Mouse (Mus musculus) kidney, postnatal 4 days (tissue): Measurements from ENCODE around the gene Olfr370.

Experiments used
- DNase-seq, 2 experiments: peaks; one replicate each; pipeline ENCODE4 v3.0.0; 2021; ENCODE audit warnings: mixed read lengths in 2 of 2

Olfr370 gene

DNA sequence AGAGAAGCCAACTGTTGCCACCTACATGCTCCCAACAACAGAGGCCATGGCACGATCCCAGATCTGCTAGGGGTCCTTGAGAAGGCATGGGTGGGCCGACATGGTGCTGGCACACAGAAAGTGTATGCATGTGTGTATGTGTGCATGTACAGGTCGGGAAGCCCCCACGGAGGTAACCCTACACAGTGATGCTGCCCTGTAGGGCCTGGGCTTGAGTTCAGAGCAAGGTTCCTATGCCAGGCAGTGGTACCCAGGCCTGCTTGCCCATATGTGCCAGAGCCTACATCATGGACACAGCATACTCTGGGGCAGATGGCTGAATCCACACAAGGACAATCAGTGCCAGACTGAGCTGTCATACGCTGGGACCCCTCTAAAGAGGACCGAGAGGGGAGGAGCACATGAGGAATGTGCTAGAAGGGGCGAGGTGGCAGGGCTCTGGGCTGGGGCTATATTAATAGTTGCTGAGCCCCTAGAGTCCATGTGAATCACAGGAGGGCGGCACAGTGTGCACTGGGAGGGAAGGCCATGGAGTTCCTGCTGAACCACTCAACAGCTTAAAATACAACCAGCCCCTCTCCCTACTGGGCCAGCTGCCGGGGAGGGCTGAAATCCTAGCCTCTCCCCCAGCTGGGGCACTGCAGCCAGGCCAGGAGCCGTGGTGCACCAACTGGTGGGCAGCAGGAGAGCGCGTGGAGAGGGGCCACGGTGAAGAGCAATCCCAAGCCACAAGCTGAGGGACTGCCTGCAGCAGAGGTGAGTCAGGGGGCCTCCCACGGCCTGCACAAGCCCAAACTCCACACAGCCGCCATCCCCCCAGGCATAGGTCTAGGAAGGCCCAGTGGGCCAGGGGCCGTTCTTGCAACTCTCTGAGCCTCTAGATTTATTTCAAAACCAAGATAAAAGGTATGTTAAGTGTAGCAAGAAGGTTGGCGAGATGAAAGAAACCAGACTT is 40.3 kb downstream of the Olfr370 start:
- DNase-seq: no peak

DNA sequence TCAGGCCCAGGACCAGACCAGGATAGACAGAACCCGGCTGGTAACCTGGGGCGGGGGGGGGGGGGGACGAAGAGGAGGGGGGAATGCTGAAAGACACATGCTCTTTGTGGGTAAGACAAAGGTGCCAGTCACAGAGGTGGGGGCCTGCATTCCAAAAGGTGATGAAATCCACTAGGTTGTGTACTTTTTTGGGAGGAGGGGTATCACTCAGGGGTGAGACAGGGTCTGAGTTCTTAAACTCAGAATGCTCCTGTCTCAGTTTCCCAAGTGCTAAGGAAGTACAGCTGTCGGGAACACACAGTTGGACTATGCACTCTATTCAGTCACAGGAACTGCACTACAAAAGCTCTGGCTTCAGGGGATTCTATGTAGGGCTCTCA is 40.9 kb downstream of the Olfr370 start:
- no peak for DNase-seq

DNA sequence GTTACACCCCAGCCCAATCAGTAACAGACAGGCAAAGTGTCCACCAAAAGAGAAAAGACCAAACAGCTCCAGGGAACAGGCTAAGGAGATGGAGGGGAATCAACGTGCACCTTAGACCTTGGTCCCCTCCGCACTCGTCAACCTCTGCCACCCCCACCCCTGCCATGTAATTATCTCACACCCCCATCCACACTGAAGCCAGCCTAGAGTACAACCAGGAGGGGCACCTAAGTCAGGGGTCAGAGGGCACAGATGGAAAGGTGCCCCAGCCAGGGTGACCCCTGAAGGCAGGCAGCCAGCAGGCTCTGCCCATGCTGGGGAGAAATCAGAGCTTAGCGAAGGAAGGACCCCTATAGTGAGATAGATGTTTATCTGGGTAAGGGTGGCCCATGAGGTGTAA is 41.3 kb downstream of the Olfr370 start:
- DNase-seq: no peak

DNA sequence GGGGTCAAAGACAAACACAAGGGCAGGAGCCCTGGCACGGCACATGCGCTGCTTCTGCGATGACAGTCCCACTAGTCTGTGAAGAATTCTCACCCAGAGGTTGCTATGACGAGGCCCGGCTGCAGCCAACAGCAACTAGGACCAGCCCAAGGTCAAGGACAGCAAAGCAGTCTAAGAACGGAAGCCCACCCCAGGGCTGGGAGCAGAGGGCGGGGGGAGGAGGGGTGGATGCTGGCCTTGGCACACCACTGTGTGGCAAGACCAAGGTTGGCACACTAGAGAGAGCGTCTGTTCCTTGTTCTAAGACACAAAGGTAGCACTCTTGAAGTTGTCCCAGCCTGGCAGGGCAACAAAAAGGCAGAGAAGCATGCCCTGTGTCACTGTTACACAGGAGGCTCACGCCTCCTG is 41.8 kb downstream of the Olfr370 start:
- no peak for DNase-seq

DNA sequence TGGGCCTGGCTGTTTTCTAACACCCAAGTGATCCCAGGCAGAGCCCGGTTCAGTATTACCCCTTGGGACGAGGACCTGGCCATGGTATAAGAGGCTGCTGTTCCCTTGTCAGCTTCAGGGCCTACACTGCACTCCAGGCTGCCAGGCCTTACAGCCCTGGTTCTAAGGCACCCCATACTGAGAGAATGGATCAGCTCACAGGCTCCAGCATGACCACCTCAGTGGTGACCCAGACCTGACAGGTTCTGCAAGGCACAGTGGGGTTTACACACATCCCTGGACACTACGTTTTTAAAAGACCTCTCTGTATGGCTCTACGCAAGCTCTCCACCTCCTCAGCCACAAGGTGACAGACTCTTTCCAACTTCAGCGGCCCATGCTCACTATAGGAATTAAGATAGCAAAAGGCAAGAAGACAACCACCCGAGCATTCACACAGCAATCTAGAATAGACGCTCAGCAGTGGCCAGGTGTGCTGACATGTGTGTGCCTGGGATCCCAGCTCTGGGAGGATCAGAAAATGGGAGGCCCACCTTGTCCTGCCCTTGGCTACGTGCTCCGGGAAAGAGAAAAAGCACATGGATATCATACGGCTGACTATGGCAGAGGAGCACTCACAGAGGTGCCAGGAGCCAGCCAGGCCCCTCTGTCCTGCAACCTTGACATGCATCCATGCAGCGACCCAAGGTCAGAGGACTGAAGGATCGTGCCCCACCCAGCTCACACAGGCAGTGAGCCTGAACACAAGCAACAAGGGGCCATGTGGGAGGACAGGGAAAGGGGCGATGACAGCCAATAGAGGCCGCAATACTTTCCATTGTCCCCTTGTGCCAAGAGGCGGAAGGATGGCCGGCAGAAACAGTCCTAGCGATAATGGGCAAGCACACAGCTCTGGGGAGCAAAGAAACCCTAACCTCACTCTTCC is 42.8 kb downstream of the Olfr370 start:
- DNase-seq: no peak

DNA sequence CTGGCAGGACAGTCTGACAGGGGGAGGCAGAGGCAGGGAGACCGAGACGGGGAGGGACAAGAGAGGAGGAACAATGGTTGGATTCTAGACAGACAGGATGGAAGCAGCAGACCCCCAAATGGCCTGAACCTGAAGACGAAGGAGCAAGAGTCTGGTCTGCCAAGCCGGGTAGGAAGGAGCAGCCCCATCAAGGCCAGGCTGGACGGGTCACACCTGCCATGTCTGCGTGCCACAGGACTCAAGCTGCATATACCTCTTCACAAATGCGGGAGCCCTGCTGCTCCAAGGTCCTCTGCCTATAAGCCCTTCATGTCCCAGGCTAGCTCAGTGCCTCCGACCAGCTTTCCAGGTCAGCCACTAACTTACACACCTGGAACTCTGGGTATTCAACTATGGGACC is 44.1 kb downstream of the Olfr370 start:
- no peak for DNase-seq

DNA sequence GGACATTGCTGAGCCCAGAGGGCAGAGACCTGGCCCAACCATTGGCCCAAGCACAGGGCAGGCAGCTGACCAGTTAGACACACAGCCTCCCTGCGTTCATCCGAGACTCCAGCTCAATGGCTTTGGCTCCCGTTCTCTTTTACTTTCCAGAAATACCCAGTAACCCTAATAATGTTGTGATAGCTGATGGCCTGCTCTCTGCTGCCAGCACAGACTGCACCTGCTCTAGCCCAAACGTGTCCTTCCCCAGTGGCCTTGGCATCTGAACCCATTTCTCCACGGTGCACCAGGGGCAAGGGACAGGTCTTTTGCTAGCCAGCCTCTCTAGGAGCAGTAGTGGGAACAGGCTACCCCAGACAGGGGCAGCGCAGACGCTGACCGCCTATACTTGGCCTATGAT is 45.2 kb downstream of the Olfr370 start:
- no peak for DNase-seq

DNA sequence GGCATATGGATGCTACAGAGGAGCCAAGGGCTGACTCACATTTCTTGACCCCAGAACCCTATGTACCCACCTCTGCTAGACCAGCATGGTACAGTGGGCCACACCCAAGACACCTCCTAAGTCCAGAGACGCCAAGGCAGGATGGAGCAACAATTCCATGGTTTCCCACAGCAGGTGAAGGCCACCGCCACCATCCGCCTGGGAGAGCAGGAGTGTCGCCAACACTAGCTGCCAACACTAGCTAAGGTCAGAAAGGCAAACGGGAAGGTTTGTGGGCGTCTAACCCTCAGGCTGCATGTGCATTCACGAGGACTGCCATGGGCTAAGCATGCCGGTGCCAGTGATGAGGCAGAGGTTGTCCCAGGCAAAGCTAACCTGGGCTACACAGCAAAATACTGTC is 46.6 kb downstream of the Olfr370 start:
- DNase-seq: no peak

DNA sequence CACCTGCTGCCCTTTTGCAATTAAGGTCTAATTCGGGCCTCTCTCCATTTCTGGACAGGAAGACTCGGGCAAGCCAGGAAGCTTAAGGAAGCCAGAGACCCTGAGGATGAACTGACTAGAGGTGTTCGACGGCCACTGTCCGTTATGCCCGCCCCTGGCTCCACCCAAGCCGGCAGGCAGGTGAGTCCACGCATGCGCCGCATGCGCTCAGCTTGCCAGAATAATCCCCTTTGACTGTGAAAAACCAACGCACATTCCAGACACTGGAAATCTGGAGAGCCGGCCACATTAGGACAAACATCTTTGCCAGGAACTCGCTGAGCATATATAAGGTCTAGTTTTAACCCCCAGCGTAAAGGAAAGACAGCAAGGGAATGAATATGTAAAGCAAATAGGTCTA is 47.7 kb downstream of the Olfr370 start:
- DNase-seq: no peak

DNA sequence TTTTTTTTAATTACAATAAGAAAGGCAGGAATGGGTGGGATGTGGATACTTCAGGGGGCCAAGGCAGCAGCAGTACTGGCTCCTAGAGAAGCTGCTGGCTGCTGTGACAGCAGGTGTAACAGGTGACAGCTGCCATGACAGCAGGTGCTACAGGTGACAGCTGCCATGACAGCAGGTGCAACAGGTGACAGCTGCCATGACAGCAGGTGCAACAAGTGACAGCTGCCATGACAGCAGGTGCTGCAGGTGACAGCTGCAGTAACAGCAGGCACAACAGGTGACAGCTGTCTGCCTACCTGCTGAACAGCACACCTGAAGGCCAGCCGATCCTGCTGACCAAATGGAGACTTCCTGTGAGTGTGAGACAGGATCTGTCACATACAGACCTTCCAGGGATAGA is 49.2 kb downstream of the Olfr370 start:
- DNase-seq: no peak

DNA sequence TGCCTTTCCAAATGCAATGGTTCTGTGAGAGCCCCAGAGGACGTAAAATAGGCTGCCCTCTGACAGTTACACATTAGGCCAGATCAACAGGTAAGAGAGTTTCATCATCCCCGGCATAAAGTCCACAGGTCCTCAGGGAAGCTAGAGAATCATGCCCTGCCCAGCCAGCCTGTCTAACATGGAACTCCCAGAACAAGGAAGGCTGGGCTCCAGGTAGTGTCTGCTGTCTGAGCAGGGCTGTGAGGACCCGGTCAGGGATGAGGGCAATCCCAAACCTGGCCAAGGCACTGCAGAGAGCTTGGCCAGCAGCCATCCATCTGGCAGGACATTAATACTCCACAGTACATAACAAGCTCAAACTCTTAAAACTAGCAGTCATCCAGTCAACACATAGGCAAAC is 49.8 kb downstream of the Olfr370 start:
- DNase-seq: no peak

DNA sequence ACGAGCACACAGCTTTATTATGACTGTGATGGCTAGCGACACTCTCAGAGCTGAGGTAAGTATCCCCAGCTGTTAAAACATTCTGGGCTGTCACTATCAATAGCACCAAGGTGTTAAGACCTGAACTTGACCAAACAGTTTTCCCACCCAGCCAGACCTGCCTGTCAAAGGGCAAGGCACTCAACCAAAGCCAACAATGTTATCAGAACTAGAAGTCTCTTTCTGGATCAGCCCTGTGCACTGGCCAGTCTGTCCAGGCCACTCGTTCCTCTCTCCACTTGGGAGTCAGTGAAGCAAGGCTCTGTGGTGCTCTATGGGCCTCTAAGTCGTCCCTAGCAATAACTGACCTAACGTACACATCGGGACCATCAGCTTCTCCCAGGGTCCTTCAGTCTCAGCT is 52.1 kb downstream of the Olfr370 start:
- no peak for DNase-seq

DNA sequence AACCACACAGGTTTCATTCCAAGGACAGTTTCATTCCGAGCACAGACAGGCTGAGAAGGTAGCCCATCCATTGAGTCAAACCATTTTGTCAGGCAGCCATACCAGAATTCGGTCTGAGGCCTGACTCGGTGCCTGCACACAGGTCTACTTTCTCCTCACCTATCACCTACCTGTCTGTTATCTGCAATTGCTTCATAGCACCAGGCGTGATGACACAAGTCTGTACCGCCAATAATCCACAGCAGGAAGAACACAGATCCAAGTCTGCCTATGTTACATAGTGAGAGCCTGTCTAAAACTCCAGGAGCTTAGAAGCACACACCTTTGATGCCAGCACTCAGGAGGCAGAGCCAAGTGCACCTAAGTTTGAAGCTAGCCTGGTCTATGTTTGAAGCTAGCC is 53.3 kb downstream of the Olfr370 start:
- no peak for DNase-seq

DNA sequence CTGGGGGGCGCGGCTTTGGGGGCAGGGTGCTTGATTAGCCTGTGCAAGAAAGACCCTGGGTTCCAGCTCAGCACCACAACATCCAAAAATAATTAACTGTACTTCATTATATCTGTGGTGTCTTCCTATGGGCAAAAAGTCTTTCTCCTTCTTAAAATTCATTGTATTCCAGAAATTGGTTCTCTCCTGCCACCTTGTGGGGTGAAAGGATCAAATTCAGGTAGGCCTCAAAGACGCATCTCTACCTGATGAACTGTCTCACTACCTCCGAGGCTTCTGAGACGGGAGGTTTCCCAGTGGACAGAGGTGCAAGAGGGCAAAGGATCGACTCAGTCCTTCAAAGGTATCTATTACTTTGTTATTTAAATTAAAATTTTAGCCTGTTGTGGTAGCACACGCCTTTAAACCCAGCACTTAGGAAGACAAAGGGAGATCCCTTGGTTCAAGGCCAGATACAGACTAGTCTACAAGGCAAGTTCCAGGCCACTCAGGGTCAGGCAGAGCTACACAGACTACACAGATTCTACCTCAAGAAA is 55.0 kb downstream of the Olfr370 start:
- DNase-seq: no peak

DNA sequence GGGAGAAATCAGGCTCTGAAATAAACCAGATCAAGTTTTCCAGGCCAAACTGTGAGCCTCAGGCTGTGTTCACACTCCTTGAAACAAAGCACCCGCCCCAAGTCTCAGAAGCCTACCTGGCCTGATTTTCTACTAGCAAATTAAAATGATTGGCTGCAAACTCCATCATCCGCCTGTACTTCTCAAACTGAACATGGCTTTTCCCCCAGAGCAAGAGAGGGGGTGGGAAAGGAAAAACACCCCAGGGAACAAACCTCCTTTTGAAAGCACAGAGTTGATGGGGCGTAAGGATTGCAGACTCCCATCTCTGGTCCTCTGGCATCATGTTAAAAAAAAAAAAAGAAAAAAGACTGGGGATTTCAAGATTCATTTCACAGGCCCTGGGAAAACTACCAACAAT is 57.1 kb downstream of the Olfr370 start:
- DNase-seq: no peak

DNA sequence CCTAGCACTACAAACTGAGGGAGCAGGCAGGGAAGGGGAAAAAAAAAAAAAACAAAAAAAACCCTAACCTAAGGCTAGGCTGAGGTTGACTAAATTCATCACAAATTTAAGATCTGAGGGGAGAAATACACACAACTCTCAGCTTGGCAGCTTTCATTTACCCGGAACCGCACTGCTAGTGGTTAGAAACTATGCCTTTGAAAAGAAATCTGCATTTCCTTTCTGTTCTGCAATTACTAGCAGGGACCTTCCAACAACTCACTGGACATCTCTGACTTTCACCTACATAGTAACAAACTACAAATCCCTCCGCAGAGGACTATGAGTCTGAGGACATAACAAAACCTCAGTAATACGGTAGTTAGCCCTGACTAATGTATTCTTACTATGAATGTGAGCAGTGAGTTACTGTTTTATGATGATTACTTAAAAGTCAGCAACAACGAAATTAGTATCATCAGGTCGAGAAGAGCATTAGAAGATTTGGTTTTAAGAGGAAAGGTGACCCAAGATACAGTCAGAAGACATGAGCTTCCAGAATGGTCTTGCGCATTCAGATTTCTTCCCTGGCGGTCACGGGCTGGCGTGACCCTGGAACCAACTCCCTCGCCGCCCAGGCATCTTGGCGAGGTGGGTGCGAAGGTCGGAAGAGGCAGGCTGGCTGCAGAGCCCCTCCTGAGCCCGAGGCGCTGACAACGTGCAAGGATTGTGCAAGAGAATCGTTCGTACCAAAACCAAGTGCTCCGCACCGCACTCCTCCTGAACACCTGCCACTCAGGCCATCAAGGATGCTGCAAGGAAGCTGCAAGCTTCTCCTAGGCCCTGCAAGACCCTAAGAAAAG is 58.0 kb downstream of the Olfr370 start:
- no peak for DNase-seq

DNA sequence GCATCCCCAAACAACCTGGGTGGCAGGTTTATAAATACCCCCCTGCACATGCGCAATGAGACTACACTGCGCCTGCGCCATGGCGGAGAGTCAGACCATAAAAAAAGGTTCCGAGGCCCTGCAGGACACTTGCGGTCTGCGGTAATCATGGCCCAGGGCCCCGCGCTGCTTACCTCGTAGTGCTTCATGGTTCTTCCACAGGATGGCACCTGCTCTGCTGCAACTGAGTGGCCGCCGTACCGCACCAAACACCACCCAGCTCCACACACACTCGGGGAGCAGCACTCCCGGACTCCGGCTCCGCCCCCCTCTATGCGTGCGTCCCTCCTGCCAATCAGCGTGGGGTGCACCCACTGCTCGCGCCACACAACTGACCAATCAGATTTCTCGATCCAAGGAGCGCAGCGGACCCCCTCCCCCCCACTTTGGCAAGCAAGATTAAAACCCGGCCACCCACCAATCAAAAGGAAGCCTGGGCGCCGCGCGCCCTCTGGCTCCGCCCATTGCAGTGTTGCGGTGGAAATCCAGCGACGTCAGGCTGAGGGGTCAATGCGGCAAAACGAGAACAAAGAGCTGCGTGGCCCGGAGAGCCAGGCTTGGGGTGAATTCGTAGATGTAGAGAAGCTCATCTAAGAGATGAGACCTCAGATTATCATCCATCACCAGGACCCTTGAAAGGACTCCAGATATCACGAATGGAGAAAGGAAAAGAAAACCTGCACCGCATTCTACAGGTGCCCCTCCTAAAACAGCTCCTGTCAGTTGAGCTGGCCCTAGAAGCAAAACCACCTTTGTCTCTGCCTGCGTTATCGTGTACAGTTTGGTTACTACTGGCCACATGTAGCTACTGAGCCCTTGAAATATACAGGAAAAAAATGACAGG is 58.8 kb downstream of the Olfr370 start:
- DNase-seq: peak; percentile 96 to 98
